8 mouse cellular contexts compared by ENCODE assay signal in the genomic region with DNA sequence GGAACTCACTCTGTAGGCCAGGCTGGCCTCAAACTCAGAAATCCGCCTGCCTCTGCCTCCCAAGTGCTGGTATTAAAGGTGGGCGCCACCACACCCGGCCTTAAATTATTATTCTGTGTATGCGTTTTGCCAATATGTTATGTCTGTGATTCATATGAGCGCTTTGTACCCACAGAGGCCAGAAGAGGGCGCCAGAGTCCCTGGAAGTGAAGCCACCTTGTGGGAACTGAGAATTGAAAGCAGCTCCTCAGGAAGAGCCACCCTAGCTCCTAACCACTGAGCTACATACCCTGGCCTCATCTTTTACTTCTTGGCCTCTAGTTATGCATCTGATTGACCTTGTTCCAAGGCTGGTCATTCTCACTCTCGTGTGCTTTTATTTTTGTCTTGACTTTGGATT. TPM values are rescaled to one million over a fixed set of nuclear protein-coding genes. Genes with fewer than 3 reads are reported as not detected.
DNase-seq lines count a peak whose midpoint lies in the region; ATAC-seq and TF ChIP-seq lines count a peak whose summit lies in the region.

No protein-coding gene starts in this region.

- H3K4me1 ChIP-seq in forebrain, embryonic 10.5 days, result peaks cover 20% of the 10 kb centered on the region
- H3K4me1 ChIP-seq in forebrain, embryonic 12.5 days, result no peaks in the 10 kb centered on the region

- POLR2A ChIA-PET in Patski (lab: Charles Lee), result no interaction called here

- no peak for ATAC-seq in forebrain, embryonic 12.5 days (ENCODE audit: low FRiP score)
- ATAC-seq in Patski, result no peak
- ATAC-seq in megakaryocyte progenitor cell, adult 5-6 weeks (replicated peaks; ENCODE audit: poor library complexity), result peak; percentile 79

- peak; percentile 98 for TF ChIP-seq CTCF in Patski (IDR thresholded peaks at IDR 0.05)

- no peaks in the 10 kb centered on the region for H3K36me3 ChIP-seq in forebrain, embryonic 10.5 days (replicated peaks)
- H3K36me3 ChIP-seq in forebrain, embryonic 12.5 days (replicated peaks), result no peaks in the 10 kb centered on the region

- in situ Hi-C loops in Patski (cut with MboI; ENCODE audit: low pct_unique_long_range_greater_than_20kb), result loop anchor here (5.0 kb wide), 2 partner anchors 46 to 79 kb away; no protein-coding TSS in a partner anchor

- 28% methylated on average over 7 of the region's 7 CpGs for WGBS in forebrain, embryonic 10.5 days
- WGBS in forebrain, embryonic 12.5 days, result 27% methylated on average over 7 of the region's 7 CpGs

- CTCF ChIA-PET in Patski (lab: Charles Lee), result interaction anchor here (0.6 to 6.9 kb wide), 17 partner anchors 21 to 215 kb away, joined by 3 to 41 read pairs (median 6); a partner anchor contains a TSS

- H3K27me3 ChIP-seq in forebrain, embryonic 10.5 days (ENCODE audit: poor library complexity, severe bottlenecking), result no peaks in the 10 kb centered on the region
- no peaks in the 10 kb centered on the region for H3K27me3 ChIP-seq in forebrain, embryonic 12.5 days
- peaks cover 3% of the 10 kb centered on the region for H3K27me3 ChIP-seq in Patski

- no peak overlapping the region for H3K27ac ChIP-seq in forebrain, embryonic 10.5 days
- no peak overlapping the region for H3K27ac ChIP-seq in forebrain, embryonic 12.5 days

- peak; percentile 61 for DNase-seq in forebrain, embryonic 10.5 days (ENCODE audit: extremely low spot score, low spot score)
- DNase-seq in Patski (ENCODE audit: low read depth, low spot score), result no peak
- DNase-seq in cerebellum, postnatal 14 days, result peak; percentile 80 to 88
- peak; percentile 56 to 72 for DNase-seq in gastrocnemius, postnatal 4 days (ENCODE audit: low spot score in 2 of 2)
- DNase-seq in layer of hippocampus, postnatal 10 days (ENCODE audit: low spot score in 2 of 2), result peak; percentile 77 to 80
- DNase-seq in spleen, postnatal 4 days (ENCODE audit: low spot score in 2 of 2), result peak; percentile 81 to 93

- no peaks in the 10 kb centered on the region for H3K9me3 ChIP-seq in forebrain, embryonic 10.5 days
- no peaks in the 10 kb centered on the region for H3K9me3 ChIP-seq in forebrain, embryonic 12.5 days

- H3K4me3 ChIP-seq in forebrain, embryonic 10.5 days, result no peak overlapping the region
- H3K4me3 ChIP-seq in forebrain, embryonic 12.5 days (replicated peaks), result no peak overlapping the region

- H3K9ac ChIP-seq in forebrain, embryonic 12.5 days, result no peak overlapping the region

- no peak overlapping the region for H3K4me2 ChIP-seq in forebrain, embryonic 12.5 days

RNA-seq across cellular contexts. Expression of a gene that starts 2.5 kb away (rescaled TPM):
- 5.2 and 5.3 TPM in 2 replicates for polyA plus RNA-seq in forebrain, embryonic 10.5 days (2016; fragmentation: Nextera tagmentation; extraction: Ambion mirVana)
- 6.1 and 6.3 TPM in 2 replicates for polyA plus RNA-seq in forebrain, embryonic 12.5 days (2016; fragmentation: Nextera tagmentation; extraction: Ambion mirVana)
- polyA plus RNA-seq in Patski (2021), result 26.0 TPM
- total RNA-seq in gastrocnemius, postnatal 4 days (2021), result 1 to 10 TPM; 5.2 to 5.7 TPM
- 1 to 10 TPM; 4.0 to 4.2 TPM for total RNA-seq in layer of hippocampus, postnatal 10 days (2021)
- total RNA-seq in megakaryocyte progenitor cell, adult 5-6 weeks (2015), result 7.7 and 8.0 TPM in 2 replicates
- total RNA-seq in megakaryocyte progenitor cell, adult 5-6 weeks (2017), result 19.0 and 19.2 TPM in 2 replicates

RNA-seq across cellular contexts. Expression of a gene that starts 20.7 kb away (rescaled TPM):
- polyA plus RNA-seq in forebrain, embryonic 10.5 days (2016; fragmentation: Nextera tagmentation; extraction: Ambion mirVana), result 15.8 and 16.2 TPM in 2 replicates
- 16.1 and 16.8 TPM in 2 replicates for polyA plus RNA-seq in forebrain, embryonic 12.5 days (2016; fragmentation: Nextera tagmentation; extraction: Ambion mirVana)
- 85.1 TPM for polyA plus RNA-seq in Patski (2021)
- total RNA-seq in gastrocnemius, postnatal 4 days (2021), result 10 to 100 TPM; 20.3 to 20.6 TPM
- total RNA-seq in layer of hippocampus, postnatal 10 days (2021), result 10 to 100 TPM; 13.8 to 14.2 TPM
- 60.4 TPM in 2 replicates for total RNA-seq in megakaryocyte progenitor cell, adult 5-6 weeks (2015)
- 30.9 and 32.4 TPM in 2 replicates for total RNA-seq in megakaryocyte progenitor cell, adult 5-6 weeks (2017)

RNA-seq across cellular contexts. Expression of a gene that starts 35.4 kb away (rescaled TPM):
- 0.12 and 0.15 TPM in 2 replicates for polyA plus RNA-seq in forebrain, embryonic 10.5 days (2016; fragmentation: Nextera tagmentation; extraction: Ambion mirVana)
- 0.24 and 0.26 TPM in 2 replicates for polyA plus RNA-seq in forebrain, embryonic 12.5 days (2016; fragmentation: Nextera tagmentation; extraction: Ambion mirVana)
- polyA plus RNA-seq in Patski (2021), result 29.7 TPM
- total RNA-seq in gastrocnemius, postnatal 4 days (2021), result 1 to 10 TPM in 1 of 2 experiments, under 1 TPM in 1; 0.65 to 1.3 TPM
- 1 to 10 TPM in 1 of 2 experiments, under 1 TPM in 1; 0.66 to 1.3 TPM for total RNA-seq in layer of hippocampus, postnatal 10 days (2021)
- total RNA-seq in megakaryocyte progenitor cell, adult 5-6 weeks (2015), result 0.88 and 1.1 TPM in 2 replicates
- total RNA-seq in megakaryocyte progenitor cell, adult 5-6 weeks (2017), result 1.2 and 1.8 TPM in 2 replicates

RNA-seq across cellular contexts. Expression of a gene that starts 53.8 kb away (rescaled TPM):
- polyA plus RNA-seq in forebrain, embryonic 10.5 days (2016; fragmentation: Nextera tagmentation; extraction: Ambion mirVana), result 0.09 TPM in 1 of 2 replicates, not detected in the other
- polyA plus RNA-seq in forebrain, embryonic 12.5 days (2016; fragmentation: Nextera tagmentation; extraction: Ambion mirVana), result 0.14 and 0.36 TPM in 2 replicates
- polyA plus RNA-seq in Patski (2021), result 0.41 TPM
- under 1 TPM in 1 of 2 experiments, not detected in 1; 0.44 TPM for total RNA-seq in gastrocnemius, postnatal 4 days (2021)
- total RNA-seq in layer of hippocampus, postnatal 10 days (2021), result 1 to 10 TPM; 1.1 to 1.4 TPM
- 0.12 and 0.17 TPM in 2 replicates for total RNA-seq in megakaryocyte progenitor cell, adult 5-6 weeks (2015)
- 0.25 and 0.30 TPM in 2 replicates for total RNA-seq in megakaryocyte progenitor cell, adult 5-6 weeks (2017)

RNA-seq across cellular contexts. Expression of a gene that starts 59.8 kb away (rescaled TPM):
- not detected in 2 replicates for polyA plus RNA-seq in forebrain, embryonic 10.5 days (2016; fragmentation: Nextera tagmentation; extraction: Ambion mirVana)
- polyA plus RNA-seq in forebrain, embryonic 12.5 days (2016; fragmentation: Nextera tagmentation; extraction: Ambion mirVana), result 0.09 TPM in 1 of 2 replicates, not detected in the other
- 9.5 TPM for polyA plus RNA-seq in Patski (2021)
- total RNA-seq in gastrocnemius, postnatal 4 days (2021), result under 1 TPM; 0.34 to 0.37 TPM
- total RNA-seq in layer of hippocampus, postnatal 10 days (2021), result under 1 TPM; 0.27 to 0.48 TPM
- not detected in 2 replicates for total RNA-seq in megakaryocyte progenitor cell, adult 5-6 weeks (2015)
- 0.27 TPM in 1 of 2 replicates, not detected in the other for total RNA-seq in megakaryocyte progenitor cell, adult 5-6 weeks (2017)
